Mouse (Mus musculus) limb, embryonic 11.5 days (tissue): Measurements from ENCODE around the gene Dscam. TPM values are rescaled to one million over a fixed set of nuclear protein-coding genes. Genes with fewer than 3 reads are reported as not detected.

ENCODE experiments used
- ATAC-seq: fragments of 200-750 bp; cut with Nextera tagmentation; 2 replicates; pipeline ENCODE4 v1.8.0; 2017; ENCODE audit warnings: low read depth; ENCODE audit not compliant: insufficient number of reproducible peaks, low FRiP score, low TSS enrichment
- DNase-seq: peaks from one replicate; pipeline ENCODE4 v3.0.0-alpha.2; 2015; ENCODE audit warnings: low spot score
- H3K27ac ChIP-seq: fragments of 300-500 bp; sonication (generic); replicated peaks from 2 replicates; pipeline ENCODE4 v1.5.1; 2014; ENCODE audit warnings: low read depth, mild to moderate bottlenecking, low read length
- H3K27me3 ChIP-seq: fragments of 300-500 bp; sonication (generic); 2 replicates; pipeline ENCODE4 v1.6.1; 2014; ENCODE audit warnings: mild to moderate bottlenecking, low read length, mixed read lengths; ENCODE audit not compliant: control insufficient read depth, insufficient read depth
- H3K36me3 ChIP-seq: fragments of 300-500 bp; sonication (generic); 2 replicates; pipeline ENCODE4 v1.6.1; 2014; ENCODE audit warnings: mild to moderate bottlenecking, low read length, moderate library complexity, mixed read lengths; ENCODE audit not compliant: control insufficient read depth, insufficient read depth
- H3K4me1 ChIP-seq: fragments of 300-500 bp; sonication (generic); 2 replicates; pipeline ENCODE4 v1.6.1; 2014; ENCODE audit warnings: low read length, mixed read lengths; ENCODE audit not compliant: control insufficient read depth, insufficient read depth
- H3K4me2 ChIP-seq: fragments of 300-500 bp; sonication (generic); 2 replicates; pipeline ENCODE4 v1.6.1; 2014; ENCODE audit warnings: low read depth, mild to moderate bottlenecking, moderate library complexity; ENCODE audit not compliant: severe bottlenecking
- H3K4me3 ChIP-seq: fragments of 300-500 bp; sonication (generic); 2 replicates; pipeline ENCODE4 v1.5.1; 2014; ENCODE audit warnings: low read depth, low read length
- H3K9ac ChIP-seq: fragments of 300-500 bp; sonication (generic); 2 replicates; pipeline ENCODE4 v1.6.1; 2014; ENCODE audit warnings: mild to moderate bottlenecking, low read length
- H3K9me3 ChIP-seq: fragments of 300-500 bp; sonication (generic); 2 replicates; pipeline ENCODE4 v1.6.1; 2016; ENCODE audit warnings: low read length; ENCODE audit not compliant: control insufficient read depth
- WGBS: fragments of 180-500 bp; shearing (Covaris S2); extraction: QIAGEN DNeasy Blood & Tissue Kit; methylation state at CpG from one replicate; pipeline ENCODE4 v1.1.7; 2014; 5-methylcytosine and 5-hydroxymethylcytosine counted together
- polyA plus RNA-seq: library from polyadenylated mRNA; unstranded; fragments of >200 nt; fragmentation: Nextera tagmentation; extraction: Ambion mirVana; gene quantifications from 2 replicates; pipeline ENCODE4 v1.2.1, GENCODE M21; 2014

Gene Dscam
- polyA plus RNA-seq, 1 experiment from 2014 or later = 0.11 TPM

GRCm38 (mm10) chr16:96774245-96774644 lies 396.3 kb downstream of the Dscam start:
- DNase-seq (no peak), ATAC-seq (no peak)
- Histone ChIP-seq H3K27ac (no peak overlapping the region), H3K4me1 (no peaks in the 10 kb centered on the region), H3K27me3 (no peaks in the 10 kb centered on the region), H3K9me3 (no peaks in the 10 kb centered on the region), H3K9ac (no peak overlapping the region), H3K36me3 (no peaks in the 10 kb centered on the region), H3K4me2 (no peak overlapping the region), H3K4me3 (no peak overlapping the region)
- 94% methylated on average over 1 of the region's 1 CpGs for WGBS

- Histone ChIP-seq H3K27ac (no peak overlapping the region), H3K9me3 (no peaks in the 10 kb centered on the region), H3K4me3 (no peak overlapping the region), H3K27me3 (no peaks in the 10 kb centered on the region), H3K36me3 (no peaks in the 10 kb centered on the region), H3K4me2 (no peak overlapping the region), H3K4me1 (no peaks in the 10 kb centered on the region), H3K9ac (no peak overlapping the region)
- no peak for DNase-seq
- 65% methylated on average over 3 of the region's 3 CpGs for WGBS
- no peak for ATAC-seq
These were observed 402.6 kb downstream of the Dscam start for GRCm38 (mm10) chr16:96767985-96768384.

- Histone ChIP-seq H3K4me1 (no peaks in the 10 kb centered on the region), H3K4me2 (no peak overlapping the region), H3K27me3 (no peaks in the 10 kb centered on the region), H3K4me3 (no peak overlapping the region), H3K27ac (no peak overlapping the region), H3K9me3 (no peaks in the 10 kb centered on the region), H3K36me3 (no peaks in the 10 kb centered on the region), H3K9ac (no peak overlapping the region)
- ATAC-seq (no peak), DNase-seq (no peak)
- WGBS = 59% methylated on average over 4 of the region's 4 CpGs
These were observed 403.0 kb downstream of the Dscam start for GRCm38 (mm10) chr16:96767508-96767907.

- no peak for ATAC-seq
- H3K27me3 ChIP-seq = no peaks in the 10 kb centered on the region
- H3K4me1 ChIP-seq = peaks cover 6% of the 10 kb centered on the region
- no peaks in the 10 kb centered on the region for H3K36me3 ChIP-seq
- 23% methylated on average over 12 of the region's 12 CpGs for WGBS
- no peak overlapping the region for H3K4me2 ChIP-seq
- H3K4me3 ChIP-seq = no peak overlapping the region
- H3K9me3 ChIP-seq = no peaks in the 10 kb centered on the region
- peak; percentile 27 for DNase-seq
- H3K9ac ChIP-seq = no peak overlapping the region
- H3K27ac ChIP-seq = no peak overlapping the region
These were observed 409.3 kb downstream of the Dscam start for GRCm38 (mm10) chr16:96761225-96761624.

GRCm38 (mm10) chr16:96759081-96759603 lies 411.4 kb downstream of the Dscam start:
- no peak overlapping the region for H3K27ac ChIP-seq
- H3K4me2 ChIP-seq = no peak overlapping the region
- no peak overlapping the region for H3K9ac ChIP-seq
- WGBS = 55% methylated on average over 5 of the region's 5 CpGs
- H3K9me3 ChIP-seq = no peaks in the 10 kb centered on the region
- H3K36me3 ChIP-seq = no peaks in the 10 kb centered on the region
- ATAC-seq (no peak), DNase-seq (no peak)
- no peak overlapping the region for H3K4me3 ChIP-seq
- no peaks in the 10 kb centered on the region for H3K27me3 ChIP-seq
- peaks cover 6% of the 10 kb centered on the region for H3K4me1 ChIP-seq

- Histone ChIP-seq H3K27ac (no peak overlapping the region), H3K27me3 (no peaks in the 10 kb centered on the region), H3K9ac (no peak overlapping the region), H3K4me3 (no peak overlapping the region), H3K4me1 (peaks cover 6% of the 10 kb centered on the region), H3K9me3 (no peaks in the 10 kb centered on the region), H3K36me3 (no peaks in the 10 kb centered on the region), H3K4me2 (no peak overlapping the region)
- DNase-seq (no peak), ATAC-seq (no peak)
- WGBS = 55% methylated on average over 3 of the region's 3 CpGs
These were observed 412.2 kb downstream of the Dscam start for GRCm38 (mm10) chr16:96758381-96758780.

- DNase-seq (no peak), ATAC-seq (no peak)
- H3K4me3 ChIP-seq = no peak overlapping the region
- H3K9me3 ChIP-seq = no peaks in the 10 kb centered on the region
- no peaks in the 10 kb centered on the region; the same call in 1 of the 2 replicates for H3K27me3 ChIP-seq
- 6% methylated on average over 9 of the region's 9 CpGs for whole genome bisulfite sequencing
- H3K4me2 ChIP-seq = no peak overlapping the region
- no peak overlapping the region for H3K9ac ChIP-seq
- no peak overlapping the region for H3K27ac ChIP-seq
- peaks cover 6% of the 10 kb centered on the region for H3K4me1 ChIP-seq
- no peaks in the 10 kb centered on the region for H3K36me3 ChIP-seq
These were observed 412.8 kb downstream of the Dscam start for GRCm38 (mm10) chr16:96757588-96758313.

GRCm38 (mm10) chr16:96756994-96757393 lies 413.6 kb downstream of the Dscam start:
- Histone ChIP-seq H3K27ac (no peak overlapping the region), H3K36me3 (no peaks in the 10 kb centered on the region), H3K4me3 (no peak overlapping the region), H3K9me3 (no peaks in the 10 kb centered on the region), H3K4me2 (no peak overlapping the region), H3K4me1 (peaks cover 6% of the 10 kb centered on the region), H3K27me3 (no peaks in the 10 kb centered on the region; the same call in 1 of the 2 replicates), H3K9ac (no peak overlapping the region)
- ATAC-seq (no peak), DNase-seq (no peak)
- WGBS = 14% methylated on average over 7 of the region's 7 CpGs
